ENCODE assay signal across 13 mouse cellular contexts in the genomic region with DNA sequence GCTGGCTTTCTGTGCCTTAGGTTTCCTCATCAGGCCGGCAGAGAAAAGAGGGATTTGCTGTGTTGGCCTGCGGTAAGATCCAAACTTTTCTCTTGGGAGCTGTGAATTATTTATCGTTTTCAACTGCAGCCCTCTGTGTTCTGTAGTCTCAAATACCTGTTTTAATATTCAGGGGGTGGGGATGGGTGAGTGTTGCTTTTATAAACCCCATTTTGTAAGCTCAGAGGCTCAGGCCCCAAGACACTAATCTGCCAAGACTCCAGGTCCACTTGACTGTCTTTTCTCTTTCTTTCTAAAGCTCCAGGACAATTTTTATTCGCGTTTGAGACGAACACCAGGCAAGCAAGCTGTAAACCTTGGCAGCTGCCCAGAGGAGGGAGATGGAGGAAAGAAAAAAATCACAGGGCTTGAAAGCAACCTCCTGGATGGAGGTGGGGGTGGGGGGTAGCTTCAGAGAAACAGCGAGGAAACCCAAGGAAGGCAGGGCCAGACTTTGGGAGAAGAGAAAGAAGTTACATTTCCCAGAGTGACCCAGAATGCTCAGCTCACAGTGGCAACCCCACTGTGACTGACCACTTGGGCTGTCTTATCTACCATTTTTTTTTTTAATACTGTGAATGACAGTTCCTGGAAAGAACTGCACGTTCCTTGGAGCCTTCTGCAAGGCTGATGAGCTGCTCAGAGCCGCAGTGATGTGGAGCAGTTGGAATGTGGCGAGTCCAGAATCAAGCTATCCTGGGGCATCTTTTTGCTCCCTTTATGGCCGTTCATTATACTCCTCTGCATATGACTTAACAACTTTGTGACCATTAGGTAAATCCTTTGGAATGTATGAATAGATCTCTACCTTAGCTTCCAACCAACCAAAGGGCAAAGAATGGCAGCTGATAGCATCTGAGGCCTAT. TPM values are rescaled to one million over a fixed set of nuclear protein-coding genes. Genes with fewer than 3 reads are reported as not detected.
DNase-seq lines count a peak whose midpoint lies in the region; ATAC-seq and TF ChIP-seq lines count a peak whose summit lies in the region.
"Had no signal": no experiment of that assay in that cellular context is flagged by ENCODE, and none has a peak within 500 bp of the region (broad histone marks: within the 10 kb centered on the region; RNA-seq: fewer than 3 reads in every experiment).

No protein-coding gene starts in this region.

- no peaks in the 10 kb centered on the region for H3K36me3 ChIP-seq in kidney, postnatal 0 days (ENCODE audit: insufficient read depth, low read length)
- no peaks in the 10 kb centered on the region for H3K36me3 ChIP-seq in kidney, embryonic 14.5 days (ENCODE audit: control insufficient read depth, insufficient read depth, low read length)
- H3K36me3 ChIP-seq in E14TG2a.4 (ENCODE audit: insufficient read depth, low read length), result no peaks in the 10 kb centered on the region
- H3K36me3 ChIP-seq in intestine, embryonic 16.5 days (ENCODE audit: control insufficient read depth, insufficient read depth, low read length), result no peaks in the 10 kb centered on the region

- no peak overlapping the region for H3K9ac ChIP-seq in kidney, postnatal 0 days (ENCODE audit: low read depth, low read length)
- no peak overlapping the region for H3K9ac ChIP-seq in kidney, embryonic 14.5 days (ENCODE audit: low read depth, low read length)
- H3K9ac ChIP-seq in intestine, embryonic 16.5 days (ENCODE audit: low read depth, low read length), result peak overlapping the region; percentile 35; the same call in 1 of the 2 replicates

- TF ChIP-seq CTCF in kidney, postnatal 0 days (IDR thresholded peaks at IDR 0.05; ENCODE audit: low read depth), result no peak
- TF ChIP-seq CTCF in E14TG2a.4 (conservative IDR thresholded peaks at IDR 0.05; ENCODE audit: low read length), result no peak

- H3K4me3 ChIP-seq in kidney, postnatal 0 days (replicated peaks; ENCODE audit: low read depth, low read length), result no peak overlapping the region
- no peak overlapping the region for H3K4me3 ChIP-seq in kidney, embryonic 14.5 days (ENCODE audit: low read length)
- H3K4me3 ChIP-seq in E14TG2a.4 (replicated peaks; ENCODE audit: low read length), result 0 out of 2 replicates have a peak overlapping the region, but pooled peaks have one; percentile 7
- no peak overlapping the region for H3K4me3 ChIP-seq in intestine, embryonic 16.5 days (ENCODE audit: low read length)

- WGBS in kidney, postnatal 0 days, result 36% methylated on average over 11 of the region's 11 CpGs
- 43% methylated on average over 11 of the region's 11 CpGs for WGBS in kidney, embryonic 14.5 days
- WGBS in intestine, embryonic 16.5 days, result 35% methylated on average over 11 of the region's 11 CpGs

- peak overlapping the region; percentile 47 for H3K27ac ChIP-seq in kidney, postnatal 0 days
- no peak overlapping the region; the same call in 1 of the 2 replicates for H3K27ac ChIP-seq in kidney, embryonic 14.5 days (ENCODE audit: low read depth, low read length)
- H3K27ac ChIP-seq in intestine, embryonic 16.5 days (ENCODE audit: low read length), result peak overlapping the region; percentile 76
- H3K27ac ChIP-seq: macrophage had no signal

- no peaks in the 10 kb centered on the region; the same call in 1 of the 2 replicates for H3K4me1 ChIP-seq in kidney, postnatal 0 days (replicated peaks; ENCODE audit: insufficient read depth, low read length)
- H3K4me1 ChIP-seq in kidney, embryonic 14.5 days (ENCODE audit: control insufficient read depth, insufficient read depth, low read length), result 0 out of 2 replicates have a peak, but pooled peaks cover 3% of the 10 kb centered on the region
- peaks cover 43% of the 10 kb centered on the region for H3K4me1 ChIP-seq in E14TG2a.4 (replicated peaks; ENCODE audit: low read depth, low read length)
- peaks cover 17% of the 10 kb centered on the region; the same call in 1 of the 2 replicates for H3K4me1 ChIP-seq in intestine, embryonic 16.5 days (ENCODE audit: control insufficient read depth, insufficient read depth, low read length)

- ATAC-seq in kidney, postnatal 0 days (replicated peaks; ENCODE audit: low FRiP score, low read depth), result no peak
- ATAC-seq in kidney, embryonic 14.5 days (ENCODE audit: low FRiP score, low TSS enrichment), result no peak
- peak; percentile 43 for ATAC-seq in intestine, embryonic 16.5 days
- no peak for ATAC-seq in frontal cortex, adult (ENCODE audit: low TSS enrichment)

- no peak overlapping the region for H3K4me2 ChIP-seq in kidney, postnatal 0 days (ENCODE audit: low read length)
- H3K4me2 ChIP-seq in kidney, embryonic 14.5 days (replicated peaks; ENCODE audit: low read depth, low read length), result no peak overlapping the region
- no peak overlapping the region for H3K4me2 ChIP-seq in intestine, embryonic 16.5 days (ENCODE audit: low read depth, low read length)

- no peaks in the 10 kb centered on the region for H3K27me3 ChIP-seq in kidney, postnatal 0 days (ENCODE audit: insufficient read depth, low read length)
- H3K27me3 ChIP-seq in kidney, embryonic 14.5 days (ENCODE audit: control insufficient read depth, insufficient read depth, low read length), result no peaks in the 10 kb centered on the region
- H3K27me3 ChIP-seq in E14TG2a.4 (ENCODE audit: insufficient read depth, low read length), result no peaks in the 10 kb centered on the region
- no peaks in the 10 kb centered on the region for H3K27me3 ChIP-seq in intestine, embryonic 16.5 days (replicated peaks; ENCODE audit: control insufficient read depth, insufficient read depth, low read length)

- H3K9me3 ChIP-seq in kidney, postnatal 0 days (replicated peaks; ENCODE audit: low read length), result no peaks in the 10 kb centered on the region
- no peaks in the 10 kb centered on the region for H3K9me3 ChIP-seq in kidney, embryonic 14.5 days (ENCODE audit: control insufficient read depth, low read length)
- peaks cover 8% of the 10 kb centered on the region for H3K9me3 ChIP-seq in E14TG2a.4 (ENCODE audit: low read length)
- no peaks in the 10 kb centered on the region; the same call in 1 of the 2 replicates for H3K9me3 ChIP-seq in intestine, embryonic 16.5 days (ENCODE audit: control insufficient read depth, low read length)

- peak; percentile 28 for DNase-seq in kidney, postnatal 0 days (ENCODE audit: low spot score)
- DNase-seq in 3T3-L1 (ENCODE audit: low read depth, low spot score), result peak; percentile 65
- no peak for DNase-seq in frontal cortex, postnatal 10 days (ENCODE audit: low spot score in 2 of 2)

RNA-seq across cellular contexts. Expression of gene Pigt, which starts 21.2 kb away (rescaled TPM):
- 76.9 and 86.3 TPM in 2 replicates for polyA plus RNA-seq in kidney, postnatal 0 days (2015; fragmentation: Nextera tagmentation; extraction: Ambion mirVana)
- 70.7 and 79.2 TPM in 2 replicates for polyA plus RNA-seq in kidney, embryonic 14.5 days (2014; fragmentation: Nextera tagmentation; extraction: Ambion mirVana)
- polyA plus RNA-seq in intestine, embryonic 16.5 days (2015; fragmentation: Nextera tagmentation; extraction: Ambion mirVana), result 59.1 and 61.4 TPM in 2 replicates

RNA-seq across cellular contexts. Expression of gene Dbndd2, which starts 32.6 kb away (rescaled TPM):
- polyA plus RNA-seq in kidney, postnatal 0 days (2015; fragmentation: Nextera tagmentation; extraction: Ambion mirVana), result 22.5 and 23.3 TPM in 2 replicates
- 12.4 and 14.7 TPM in 2 replicates for polyA plus RNA-seq in kidney, embryonic 14.5 days (2014; fragmentation: Nextera tagmentation; extraction: Ambion mirVana)
- polyA plus RNA-seq in intestine, embryonic 16.5 days (2015; fragmentation: Nextera tagmentation; extraction: Ambion mirVana), result 16.0 and 16.4 TPM in 2 replicates

RNA-seq across cellular contexts. Expression of gene Wfdc2, which starts 43.7 kb away (rescaled TPM):
- polyA plus RNA-seq in kidney, postnatal 0 days (2015; fragmentation: Nextera tagmentation; extraction: Ambion mirVana), result 715 and 716 TPM in 2 replicates
- polyA plus RNA-seq in kidney, embryonic 14.5 days (2014; fragmentation: Nextera tagmentation; extraction: Ambion mirVana), result 330 and 331 TPM in 2 replicates
- 36.8 and 42.4 TPM in 2 replicates for polyA plus RNA-seq in intestine, embryonic 16.5 days (2015; fragmentation: Nextera tagmentation; extraction: Ambion mirVana)
- polyA plus RNA-seq: macrophage had no signal

RNA-seq across cellular contexts. Expression of gene Trp53tg5, which starts 45.0 kb away (rescaled TPM):
- polyA plus RNA-seq in kidney, postnatal 0 days (2015; fragmentation: Nextera tagmentation; extraction: Ambion mirVana), result not detected in 2 replicates
- not detected in 2 replicates for polyA plus RNA-seq in kidney, embryonic 14.5 days (2014; fragmentation: Nextera tagmentation; extraction: Ambion mirVana)
- polyA plus RNA-seq in intestine, embryonic 16.5 days (2015; fragmentation: Nextera tagmentation; extraction: Ambion mirVana), result not detected in 2 replicates
- polyA plus RNA-seq: frontal cortex, adult 2 months; hindbrain, embryonic 11.5 days; kidney, adult 2 months; liver, embryonic 16.5 days; macrophage; spleen, adult 2 months had no signal

RNA-seq across cellular contexts. Expression of gene Spint3, which starts 54.7 kb away (rescaled TPM):
- not detected in 2 replicates for polyA plus RNA-seq in kidney, postnatal 0 days (2015; fragmentation: Nextera tagmentation; extraction: Ambion mirVana)
- not detected in 2 replicates for polyA plus RNA-seq in kidney, embryonic 14.5 days (2014; fragmentation: Nextera tagmentation; extraction: Ambion mirVana)
- not detected in 2 replicates for polyA plus RNA-seq in intestine, embryonic 16.5 days (2015; fragmentation: Nextera tagmentation; extraction: Ambion mirVana)
- polyA plus RNA-seq: frontal cortex, adult 2 months; hindbrain, embryonic 11.5 days; kidney, adult 2 months; liver, embryonic 16.5 days; macrophage; spleen, adult 2 months had no signal

Comparison
In these comparisons a context has a peak if more than half of its experiments do, and no peak if none do; other contexts are left out.
1. DNase-seq: peak in kidney, postnatal 0 days (single experiment) and 3T3-L1 (single experiment); none in frontal cortex, postnatal 10 days (0 of 2).